In genomic region chr5:73380829-73381228, GRCm38 (mm10) we compare ENCODE assay signal across 20 mouse cellular contexts. TPM values are rescaled to one million over a fixed set of nuclear protein-coding genes. Genes with fewer than 3 reads are reported as not detected.
DNase-seq lines count a peak whose midpoint lies in the region; ATAC-seq lines count a peak whose summit lies in the region.
"Had no signal": no experiment of that assay in that cellular context is flagged by ENCODE, and none has a peak within 500 bp of the region (broad histone marks: within the 10 kb centered on the region; RNA-seq: fewer than 3 reads in every experiment).

No protein-coding gene starts in this region.

- no peaks in the 10 kb centered on the region for H3K9me3 ChIP-seq in heart, embryonic 11.5 days (replicated peaks; ENCODE audit: control insufficient read depth, low read length)
- no peaks in the 10 kb centered on the region for H3K9me3 ChIP-seq in limb, embryonic 13.5 days
- H3K9me3 ChIP-seq in limb, embryonic 10.5 days (replicated peaks) = no peaks in the 10 kb centered on the region
- H3K9me3 ChIP-seq: embryonic facial prominence, embryonic 13.5 days; forebrain, embryonic 13.5 days; heart, embryonic 10.5 days; hindbrain, embryonic 15.5 days had no signal

- DNase-seq in frontal cortex, postnatal 25 days (ENCODE audit: low spot score in 2 of 2) = no peak
- DNase-seq in heart, adult 8-10 months (ENCODE audit: low spot score) = peak; percentile 47
- no peak for DNase-seq in limb, embryonic 10.5 days (ENCODE audit: low spot score)
- DNase-seq: adrenal gland, postnatal 10 days; cerebellum, adult 11-12 months; cerebellum, adult 9-10 months; cerebellum, postnatal 25 days; gastrocnemius, postnatal 10 days had no signal

- H3K36me3 ChIP-seq in heart, embryonic 11.5 days (ENCODE audit: control insufficient read depth, insufficient read depth, low read length) = no peaks in the 10 kb centered on the region
- no peaks in the 10 kb centered on the region for H3K36me3 ChIP-seq in limb, embryonic 13.5 days
- no peaks in the 10 kb centered on the region for H3K36me3 ChIP-seq in limb, embryonic 10.5 days
- H3K36me3 ChIP-seq: embryonic facial prominence, embryonic 13.5 days; heart, embryonic 10.5 days; hindbrain, embryonic 15.5 days had no signal

- no peak overlapping the region for H3K27ac ChIP-seq in heart, embryonic 11.5 days (ENCODE audit: low read depth, low read length)
- H3K27ac ChIP-seq in limb, embryonic 13.5 days = no peak overlapping the region
- no peak overlapping the region for H3K27ac ChIP-seq in limb, embryonic 10.5 days
- H3K27ac ChIP-seq: embryonic facial prominence, embryonic 13.5 days; forebrain, embryonic 13.5 days; heart, embryonic 10.5 days; hindbrain, embryonic 15.5 days had no signal

- no peaks in the 10 kb centered on the region for H3K27me3 ChIP-seq in heart, embryonic 11.5 days (ENCODE audit: control insufficient read depth, insufficient read depth, low read length)
- peaks cover 15% of the 10 kb centered on the region for H3K27me3 ChIP-seq in limb, embryonic 13.5 days
- H3K27me3 ChIP-seq in limb, embryonic 10.5 days (ENCODE audit: low read depth, poor library complexity, severe bottlenecking) = peaks cover 10% of the 10 kb centered on the region

- no peak overlapping the region for H3K4me2 ChIP-seq in heart, embryonic 11.5 days
- no peak overlapping the region for H3K4me2 ChIP-seq in limb, embryonic 13.5 days (replicated peaks)
- H3K4me2 ChIP-seq: embryonic facial prominence, embryonic 13.5 days; forebrain, embryonic 13.5 days; hindbrain, embryonic 15.5 days had no signal

- H3K4me3 ChIP-seq in heart, embryonic 11.5 days (ENCODE audit: low read depth, low read length) = no peak overlapping the region
- H3K4me3 ChIP-seq in limb, embryonic 13.5 days = no peak overlapping the region
- no peak overlapping the region for H3K4me3 ChIP-seq in limb, embryonic 10.5 days
- H3K4me3 ChIP-seq: embryonic facial prominence, embryonic 13.5 days; forebrain, embryonic 13.5 days; heart, embryonic 10.5 days; hindbrain, embryonic 15.5 days had no signal

- no peak overlapping the region for H3K9ac ChIP-seq in heart, embryonic 11.5 days (ENCODE audit: low read depth, low read length)
- 0 out of 2 replicates have a peak overlapping the region, but pooled peaks have one; percentile 8 for H3K9ac ChIP-seq in limb, embryonic 13.5 days
- H3K9ac ChIP-seq: embryonic facial prominence, embryonic 13.5 days; forebrain, embryonic 13.5 days; hindbrain, embryonic 15.5 days had no signal

- H3K4me1 ChIP-seq in heart, embryonic 11.5 days (ENCODE audit: control insufficient read depth, insufficient read depth, low read length) = no peaks in the 10 kb centered on the region
- no peaks in the 10 kb centered on the region for H3K4me1 ChIP-seq in limb, embryonic 13.5 days
- H3K4me1 ChIP-seq in limb, embryonic 10.5 days = peaks cover 4% of the 10 kb centered on the region
- H3K4me1 ChIP-seq: forebrain, embryonic 13.5 days had no signal

- WGBS in heart, embryonic 11.5 days (ENCODE audit: insufficient replicate concordance) = 36% methylated on average over 8 of the region's 8 CpGs
- WGBS in limb, embryonic 13.5 days = 45% methylated on average over 8 of the region's 8 CpGs
- 46% methylated on average over 8 of the region's 8 CpGs for WGBS in limb, embryonic 10.5 days

- ATAC-seq in frontal cortex, adult (ENCODE audit: low TSS enrichment) = peak; percentile 36
- ATAC-seq in heart, embryonic 11.5 days (replicated peaks; ENCODE audit: insufficient number of reproducible peaks, low FRiP score, low TSS enrichment) = no peak
- no peak for ATAC-seq in limb, embryonic 13.5 days (ENCODE audit: low FRiP score, low read depth)
- no peak for ATAC-seq in megakaryocyte, adult 5-6 weeks (ENCODE audit: poor library complexity, severe bottlenecking)
- ATAC-seq: forebrain, embryonic 13.5 days had no signal

RNA-seq across cellular contexts. Expression of gene Cwh43, which starts 25.0 kb away (rescaled TPM):
- not detected for total RNA-seq in heart, adult 8-10 months (2022)
- polyA plus RNA-seq in heart, embryonic 11.5 days (2014; fragmentation: Nextera tagmentation; extraction: Ambion mirVana) = not detected in 2 replicates
- polyA plus RNA-seq in limb, embryonic 13.5 days (2015; fragmentation: Nextera tagmentation; extraction: Ambion mirVana) = not detected in 2 replicates
- polyA plus RNA-seq in limb, embryonic 10.5 days (2016; fragmentation: Nextera tagmentation; extraction: Ambion mirVana) = not detected in 2 replicates
- not detected in 2 replicates for total RNA-seq in megakaryocyte, adult 5-6 weeks (2015)
- not detected in 2 replicates for total RNA-seq in megakaryocyte, adult 5-6 weeks (2017)
- total RNA-seq: adrenal gland, postnatal 10 days; gastrocnemius, postnatal 10 days; MEL had no signal
- polyA plus RNA-seq: C2C12; heart, embryonic 10.5 days; heart, embryonic 16.5 days; hindbrain, embryonic 11.5 days had no signal

RNA-seq across cellular contexts. Expression of gene Ociad2, which starts 40.0 kb away (rescaled TPM):
- total RNA-seq in heart, adult 8-10 months (2022) = 10 to 100 TPM; 10.4 to 20.9 (median 15.1) TPM
- 21.6 and 22.5 TPM in 2 replicates for polyA plus RNA-seq in heart, embryonic 11.5 days (2014; fragmentation: Nextera tagmentation; extraction: Ambion mirVana)
- 9.9 and 10.5 TPM in 2 replicates for polyA plus RNA-seq in limb, embryonic 13.5 days (2015; fragmentation: Nextera tagmentation; extraction: Ambion mirVana)
- polyA plus RNA-seq in limb, embryonic 10.5 days (2016; fragmentation: Nextera tagmentation; extraction: Ambion mirVana) = 6.0 and 6.6 TPM in 2 replicates
- total RNA-seq in megakaryocyte, adult 5-6 weeks (2015) = 0.11 TPM in 1 of 2 replicates, not detected in the other
- total RNA-seq in megakaryocyte, adult 5-6 weeks (2017) = 1.8 TPM in 1 of 2 replicates, not detected in the other
